Mouse (Mus musculus) layer of hippocampus, postnatal 25 days (tissue): Measurements from ENCODE around the gene Twnk. TPM values are rescaled to one million over a fixed set of nuclear protein-coding genes. Genes with fewer than 3 reads are reported as not detected.

Source experiments
- DNase-seq, 2 experiments: peaks; one replicate each; pipeline ENCODE4 v3.0.0; 2022; ENCODE audit warnings: mixed read lengths in 2 of 2, low spot score in 1 of 2; ENCODE audit errors: extremely low spot score in 1 of 2
- total RNA-seq, 2 experiments: library from RNA; stranded (reverse); gene quantifications; 2 replicates each; pipeline ENCODE4 v1.2.3; 2021

The Twnk gene
- total RNA-seq, 2 experiments from 2014 or later: 15.4 to 15.5 TPM

- DNase-seq: no peak
Observed at GRCm38 (mm10) chr19:44999647-45000046, 5.8 kb upstream of the Twnk start.

- no peak for DNase-seq
Observed at GRCm38 (mm10) chr19:45002301-45002700, 3.2 kb upstream of the Twnk start.

GRCm38 (mm10) chr19:45003740-45004516 lies 1.5 kb upstream of the Twnk start:
- no peak for DNase-seq

- peak; percentile 97 to 98 for DNase-seq
Observed at GRCm38 (mm10) chr19:45005957-45006712, 672 bp downstream of the Twnk start, which contains the start of gene Mrpl43. Mrpl43 (minus strand) TSS chr19:45006442.

- DNase-seq: no peak
Observed at GRCm38 (mm10) chr19:45007021-45007420, 1.6 kb downstream of the Twnk start.

GRCm38 (mm10) chr19:45007425-45008191 lies 2.1 kb downstream of the Twnk start:
- DNase-seq: no peak

GRCm38 (mm10) chr19:45010646-45011045 lies 5.2 kb downstream of the Twnk start:
- no peak for DNase-seq

GRCm38 (mm10) chr19:45012219-45012618 lies 6.8 kb downstream of the Twnk start:
- no peak for DNase-seq

GRCm38 (mm10) chr19:45012636-45013035 lies 7.2 kb downstream of the Twnk start:
- DNase-seq: no peak

- DNase-seq: no peak
Observed at GRCm38 (mm10) chr19:45013581-45014225, 8.2 kb downstream of the Twnk start.

- DNase-seq: no peak
Observed at GRCm38 (mm10) chr19:45014335-45014971, 9.0 kb downstream of the Twnk start, which contains the start of gene Lzts2. Lzts2 (plus strand) TSS chr19:45014414.

- no peak for DNase-seq
Observed at GRCm38 (mm10) chr19:45014981-45015402, 9.5 kb downstream of the Twnk start.

GRCm38 (mm10) chr19:45015518-45016281 lies 10.2 kb downstream of the Twnk start:
- no peak for DNase-seq

- DNase-seq: peak in 1 of 2 experiments; percentile 56
Observed at GRCm38 (mm10) chr19:45016341-45017215, 11.1 kb downstream of the Twnk start.

- DNase-seq: peak; percentile 65 to 67
Observed at GRCm38 (mm10) chr19:45017216-45017771, 11.8 kb downstream of the Twnk start.

GRCm38 (mm10) chr19:45017909-45018308 lies 12.4 kb downstream of the Twnk start:
- peak; percentile 65 to 70 for DNase-seq

GRCm38 (mm10) chr19:45018351-45018831 lies 12.9 kb downstream of the Twnk start:
- DNase-seq: no peak

GRCm38 (mm10) chr19:45020348-45020747 lies 14.9 kb downstream of the Twnk start:
- no peak for DNase-seq
